Mouse (Mus musculus) bone marrow, adult 2 months (tissue): ENCODE results near the gene Cd83.

ENCODE experiments used
- CTCF ChIP-seq: fragments of 200-500 bp; IDR thresholded peaks from 2 replicates; pipeline ENCODE4 v1.5.1; 2011; ENCODE audit warnings: low read length, control low read depth; ENCODE audit not compliant: control insufficient read depth, insufficient read depth
- POLR2A ChIP-seq: fragments of 200-500 bp; IDR thresholded peaks from 2 replicates; pipeline ENCODE4 v1.6.1; 2011; ENCODE audit warnings: low read depth, mild to moderate bottlenecking, control low read depth, low read length, borderline replicate concordance; ENCODE audit not compliant: control insufficient read depth

DNA sequence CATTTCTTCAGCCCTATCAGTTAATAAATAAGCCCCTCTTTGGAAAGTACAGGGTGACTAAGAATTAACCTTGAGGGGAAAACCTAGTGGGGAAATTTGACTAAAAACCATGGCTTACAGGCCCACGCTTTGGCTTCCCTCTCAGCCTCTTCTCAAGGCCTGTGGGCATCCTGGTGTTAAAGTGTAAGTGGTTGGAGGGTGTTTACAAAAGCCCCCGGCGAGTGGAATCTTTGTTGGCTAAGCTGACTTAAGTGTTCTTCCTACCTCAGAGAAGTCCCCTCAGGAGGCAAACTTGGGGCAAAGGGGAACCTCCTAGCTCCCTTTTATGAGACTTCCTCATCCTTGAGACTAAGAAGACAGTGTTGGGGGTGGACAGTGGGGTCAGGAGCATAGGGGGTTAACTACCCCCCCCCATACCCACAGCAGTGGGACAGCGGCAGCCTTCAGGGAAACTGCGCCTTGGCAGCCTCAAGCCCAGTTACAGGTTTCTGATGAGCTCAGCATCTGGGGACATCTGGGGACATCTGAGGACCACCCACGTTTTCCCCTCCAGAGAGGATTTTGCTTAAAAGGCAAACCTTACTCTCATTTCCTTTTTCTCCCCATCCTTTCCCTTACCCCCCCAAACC lies 6.4 kb upstream of the Cd83 start:
- TF ChIP-seq CTCF (no peak), POLR2A (no peak)
